Mouse (Mus musculus): ENCODE measurements around the gene Tecr. TPM values are rescaled to one million over a fixed set of nuclear protein-coding genes. Genes with fewer than 3 reads are reported as not detected.

Tecr gene
- total and polyA plus RNA-seq, 3 experiments = 145 to 305 (median 216) TPM

- no peak for TF ChIP-seq GATA2 (IDR thresholded peaks at IDR 0.05; ENCODE audit: borderline replicate concordance, low read depth, low read length)
- no peak for TF ChIP-seq GATA1 (IDR thresholded peaks at IDR 0.05; ENCODE audit: borderline replicate concordance, low read length)
- no peak for TF ChIP-seq POLR2AphosphoS5 (IDR thresholded peaks at IDR 0.05; ENCODE audit: insufficient replicate concordance, low read depth, low read length)
- no peak for TF ChIP-seq CTCF (IDR thresholded peaks at IDR 0.05; ENCODE audit: low read depth, low read length)
- TF ChIP-seq TAL1 (conservative IDR thresholded peaks at IDR 0.05; ENCODE audit: low read depth, low read length) = no peak
- Histone ChIP-seq H3K36me3 (replicated peaks) (no peaks in the 10 kb centered on the region), H3K27me3 (ENCODE audit: insufficient read depth, low read length) (peaks cover 40% of the 10 kb centered on the region), H3K9me3 (replicated peaks) (peaks cover 4% of the 10 kb centered on the region), H3K4me1 (ENCODE audit: insufficient read depth, low read depth, low read length) (no peaks in the 10 kb centered on the region), H3K4me3 (ENCODE audit: low read depth, low read length) (no peak overlapping the region)
- DNase-seq (ENCODE audit: low spot score) = no peak
- no peak for ATAC-seq (ENCODE audit: extremely low read depth, insufficient number of reproducible peaks, low FRiP score, poor library complexity, severe bottlenecking)
Observed at GRCm38 (mm10) chr8:83638856-83639255, 31.1 kb upstream of the Tecr start.

- Histone ChIP-seq H3K4me1 (ENCODE audit: insufficient read depth, low read depth, low read length) (no peaks in the 10 kb centered on the region), H3K9me3 (replicated peaks) (peaks cover 4% of the 10 kb centered on the region), H3K27me3 (ENCODE audit: insufficient read depth, low read length) (peaks cover 11% of the 10 kb centered on the region), H3K4me3 (ENCODE audit: low read depth, low read length) (no peak overlapping the region), H3K36me3 (replicated peaks) (no peaks in the 10 kb centered on the region)
- no peak for ATAC-seq (ENCODE audit: extremely low read depth, insufficient number of reproducible peaks, low FRiP score, poor library complexity, severe bottlenecking)
- no peak for TF ChIP-seq TAL1 (conservative IDR thresholded peaks at IDR 0.05; ENCODE audit: low read depth, low read length)
- no peak for TF ChIP-seq CTCF (IDR thresholded peaks at IDR 0.05; ENCODE audit: low read depth, low read length)
- TF ChIP-seq GATA1 (IDR thresholded peaks at IDR 0.05; ENCODE audit: borderline replicate concordance, low read length) = no peak
- no peak for TF ChIP-seq GATA2 (IDR thresholded peaks at IDR 0.05; ENCODE audit: borderline replicate concordance, low read depth, low read length)
- no peak for TF ChIP-seq POLR2AphosphoS5 (IDR thresholded peaks at IDR 0.05; ENCODE audit: insufficient replicate concordance, low read depth, low read length)
- DNase-seq (ENCODE audit: low spot score) = no peak
Observed at GRCm38 (mm10) chr8:83632083-83632707, 24.4 kb upstream of the Tecr start.

- no peak for TF ChIP-seq TAL1 (conservative IDR thresholded peaks at IDR 0.05; ENCODE audit: low read depth, low read length)
- ATAC-seq (ENCODE audit: extremely low read depth, insufficient number of reproducible peaks, low FRiP score, poor library complexity, severe bottlenecking) (no peak), DNase-seq (ENCODE audit: low spot score) (no peak)
- H3K4me3 ChIP-seq (ENCODE audit: low read depth, low read length) = no peak overlapping the region
- peaks cover 22% of the 10 kb centered on the region for H3K4me1 ChIP-seq (ENCODE audit: insufficient read depth, low read depth, low read length)
- H3K27me3 ChIP-seq (ENCODE audit: insufficient read depth, low read length) = no peaks in the 10 kb centered on the region
- no peaks in the 10 kb centered on the region for H3K36me3 ChIP-seq (replicated peaks)
- H3K9me3 ChIP-seq (replicated peaks) = no peaks in the 10 kb centered on the region
Observed at GRCm38 (mm10) chr8:83625676-83626299, 18.0 kb upstream of the Tecr start.

GRCm38 (mm10) chr8:83624739-83625138, 17.0 kb upstream of the Tecr start:
- no peak overlapping the region for H3K4me3 ChIP-seq (ENCODE audit: low read depth, low read length)
- H3K36me3 ChIP-seq (replicated peaks) = no peaks in the 10 kb centered on the region
- ATAC-seq (ENCODE audit: extremely low read depth, insufficient number of reproducible peaks, low FRiP score, poor library complexity, severe bottlenecking) (no peak), DNase-seq (ENCODE audit: low spot score) (no peak)
- no peak for TF ChIP-seq GATA1 (IDR thresholded peaks at IDR 0.05; ENCODE audit: borderline replicate concordance, low read length)
- no peak for TF ChIP-seq CTCF (IDR thresholded peaks at IDR 0.05; ENCODE audit: low read depth, low read length)
- no peak for TF ChIP-seq GATA2 (IDR thresholded peaks at IDR 0.05; ENCODE audit: borderline replicate concordance, low read depth, low read length)
- TF ChIP-seq TAL1 (conservative IDR thresholded peaks at IDR 0.05; ENCODE audit: low read depth, low read length) = no peak
- TF ChIP-seq POLR2AphosphoS5 (IDR thresholded peaks at IDR 0.05; ENCODE audit: insufficient replicate concordance, low read depth, low read length) = no peak
- no peaks in the 10 kb centered on the region for H3K9me3 ChIP-seq (replicated peaks)
- H3K4me1 ChIP-seq (ENCODE audit: insufficient read depth, low read depth, low read length) = peaks cover 22% of the 10 kb centered on the region
- H3K27me3 ChIP-seq (ENCODE audit: insufficient read depth, low read length) = no peaks in the 10 kb centered on the region

- no peak overlapping the region for H3K4me3 ChIP-seq (ENCODE audit: low read depth, low read length)
- DNase-seq (ENCODE audit: low spot score) = no peak
- peaks cover 22% of the 10 kb centered on the region for H3K4me1 ChIP-seq (ENCODE audit: insufficient read depth, low read depth, low read length)
- H3K36me3 ChIP-seq (replicated peaks) = no peaks in the 10 kb centered on the region
- no peak for ATAC-seq (ENCODE audit: extremely low read depth, insufficient number of reproducible peaks, low FRiP score, poor library complexity, severe bottlenecking)
- no peaks in the 10 kb centered on the region for H3K27me3 ChIP-seq (ENCODE audit: insufficient read depth, low read length)
- no peaks in the 10 kb centered on the region for H3K9me3 ChIP-seq (replicated peaks)
- TF ChIP-seq TAL1 (conservative IDR thresholded peaks at IDR 0.05; ENCODE audit: low read depth, low read length) (no peak), POLR2AphosphoS5 (IDR thresholded peaks at IDR 0.05; ENCODE audit: insufficient replicate concordance, low read depth, low read length) (no peak), GATA1 (IDR thresholded peaks at IDR 0.05; ENCODE audit: borderline replicate concordance, low read length) (no peak), CTCF (IDR thresholded peaks at IDR 0.05; ENCODE audit: low read depth, low read length) (no peak), GATA2 (IDR thresholded peaks at IDR 0.05; ENCODE audit: borderline replicate concordance, low read depth, low read length) (no peak)
Observed at GRCm38 (mm10) chr8:83623549-83623948, 15.8 kb upstream of the Tecr start.

GRCm38 (mm10) chr8:83622389-83622989, 14.7 kb upstream of the Tecr start:
- Histone ChIP-seq H3K36me3 (replicated peaks) (no peaks in the 10 kb centered on the region), H3K4me1 (ENCODE audit: insufficient read depth, low read depth, low read length) (peaks cover 22% of the 10 kb centered on the region), H3K4me3 (ENCODE audit: low read depth, low read length) (peak overlapping the region; percentile 69; the same call in 1 of the 2 replicates), H3K9me3 (replicated peaks) (no peaks in the 10 kb centered on the region), H3K27me3 (ENCODE audit: insufficient read depth, low read length) (no peaks in the 10 kb centered on the region)
- DNase-seq (ENCODE audit: low spot score) = peak; percentile 69
- ATAC-seq (ENCODE audit: extremely low read depth, insufficient number of reproducible peaks, low FRiP score, poor library complexity, severe bottlenecking) = peak; percentile 40; the same call in 1 of the 2 replicates
- TF ChIP-seq TAL1 (conservative IDR thresholded peaks at IDR 0.05; ENCODE audit: low read depth, low read length) (no peak), GATA2 (IDR thresholded peaks at IDR 0.05; ENCODE audit: borderline replicate concordance, low read depth, low read length) (no peak), POLR2AphosphoS5 (IDR thresholded peaks at IDR 0.05; ENCODE audit: insufficient replicate concordance, low read depth, low read length) (no peak), GATA1 (IDR thresholded peaks at IDR 0.05; ENCODE audit: borderline replicate concordance, low read length) (no peak), CTCF (IDR thresholded peaks at IDR 0.05; ENCODE audit: low read depth, low read length) (peak; percentile 32; the same call in 1 of the 2 replicates)

All from G1E (cell line).